Mouse (Mus musculus): ENCODE measurements around the gene Fam216a.

GRCm38 (mm10) chr5:122409692-122410645, 37.8 kb upstream of the Fam216a start:
- TF ChIP-seq CTCF (conservative IDR thresholded peaks at IDR 0.05 in 1 of 2, IDR thresholded peaks at IDR 0.05 in 1 of 2; ENCODE audit: low read depth in 2 of 2, low read length in 2 of 2) (peak in 1 of 2 experiments; percentile 17; a peak in 1 of 4 replicates), POLR2A (IDR thresholded peaks at IDR 0.05; ENCODE audit: low read depth, low read length) (no peak), ZKSCAN1 (IDR thresholded peaks at IDR 0.05; ENCODE audit: borderline replicate concordance, low read depth, low read length) (no peak)

Data from CH12.LX (cell line).